Mouse (Mus musculus) CH12.LX (cell line): ENCODE measurements at regions not wholly inside any gene's neighbourhood (a gene's known extent, or its start where the extent isn't known, plus 50 kb on each side); places are given as distances from the start of the nearest gene placed in this dataset.

ENCODE experiments used
- DNase-seq: peaks from one replicate; pipeline ENCODE4 v3.0.0-alpha.2; 2013; ENCODE audit errors: extremely low read depth
- H3K27ac ChIP-seq: 2 replicates; pipeline ENCODE4 v1.5.1; 2012; ENCODE audit warnings: low read depth, mild to moderate bottlenecking, control low read depth, moderate library complexity; ENCODE audit not compliant: insufficient read depth
- H3K27me3 ChIP-seq: replicated peaks from 2 replicates; pipeline ENCODE3; 2012; ENCODE audit warnings: inconsistent platforms
- H3K36me3 ChIP-seq, 2 experiments: replicated peaks in 1 of 2; 2 replicates each; pipeline versions ENCODE3 to v1.6.1; 2012; ENCODE audit warnings: inconsistent platforms in 1 of 2, low read length in 1 of 2, mild to moderate bottlenecking in 1 of 2, mixed read lengths in 1 of 2, moderate library complexity in 1 of 2; ENCODE audit not compliant: control insufficient read depth in 1 of 2, insufficient read depth in 1 of 2
- H3K4me1 ChIP-seq, 2 experiments: 2 replicates each; pipeline ENCODE4 v1.6.1; 2012; ENCODE audit warnings: inconsistent platforms in 1 of 2, moderate library complexity in 1 of 2; ENCODE audit not compliant: insufficient read depth in 2 of 2, control insufficient read depth in 1 of 2
- H3K4me2 ChIP-seq: 2 replicates; pipeline ENCODE4 v1.6.1; 2012; ENCODE audit warnings: low read depth, mild to moderate bottlenecking, control low read depth; ENCODE audit not compliant: poor library complexity, insufficient read depth, severe bottlenecking
- H3K4me3 ChIP-seq, 3 experiments: fragments of 150-350 bp in 1 of 3; sonication (generic) in 1 of 3; replicated peaks in 1 of 3; 2 replicates each; pipeline versions ENCODE3 to v1.5.1; 2011 to 2012; ENCODE audit warnings: low read depth in 2 of 3, low read length in 2 of 3, mild to moderate bottlenecking in 2 of 3, moderate library complexity in 2 of 3, control low read depth in 1 of 3, improper control_type of control experiment in 1 of 3, inconsistent platforms in 1 of 3, mixed read lengths in 1 of 3; ENCODE audit not compliant: poor library complexity in 1 of 3
- H3K79me2 ChIP-seq: replicated peaks from 2 replicates; pipeline ENCODE4 v1.6.1; 2012; ENCODE audit warnings: mild to moderate bottlenecking, moderate library complexity; ENCODE audit not compliant: control insufficient read depth, poor library complexity, insufficient read depth, severe bottlenecking; ENCODE audit errors: extremely low read depth
- H3K9ac ChIP-seq: 2 replicates; pipeline ENCODE4 v1.6.1; 2012; ENCODE audit warnings: low read depth, mild to moderate bottlenecking, control low read depth, moderate library complexity; ENCODE audit not compliant: insufficient read depth
- H3K9me3 ChIP-seq: replicated peaks from 2 replicates; pipeline ENCODE3; 2012; ENCODE audit warnings: low read length, inconsistent platforms, mixed read lengths
- BHLHE40 ChIP-seq: IDR thresholded peaks from 2 replicates; pipeline ENCODE4 v1.6.1; 2011; ENCODE audit warnings: mild to moderate bottlenecking, low read depth, low read length, improper control_type of control experiment
- CHD1 ChIP-seq: IDR thresholded peaks from 2 replicates; pipeline ENCODE4 v1.6.1; 2012; ENCODE audit warnings: low read depth, low read length, improper control_type of control experiment, inconsistent platforms
- CTCF ChIP-seq, 2 experiments: IDR thresholded peaks in 1 of 2; conservative IDR thresholded peaks in 1 of 2; 2 replicates each; pipeline ENCODE4 v1.5.1; 2011 to 2012; ENCODE audit warnings: low read depth in 2 of 2, low read length in 2 of 2, improper control_type of control experiment in 1 of 2, inconsistent platforms in 1 of 2, mild to moderate bottlenecking in 1 of 2, moderate library complexity in 1 of 2
- EP300 ChIP-seq: IDR thresholded peaks from 2 replicates; pipeline ENCODE4 v1.6.1; 2011; ENCODE audit warnings: low read length, improper control_type of control experiment
- ETS1 ChIP-seq: conservative IDR thresholded peaks from 2 replicates; pipeline ENCODE4 v1.6.1; 2012; ENCODE audit warnings: low read depth, mild to moderate bottlenecking, inconsistent platforms, low read length, improper control_type of control experiment, moderate library complexity
- GABPA ChIP-seq: IDR thresholded peaks from 2 replicates; pipeline ENCODE4 v1.6.1; 2012; ENCODE audit warnings: low read depth, low read length, improper control_type of control experiment, inconsistent platforms; ENCODE audit not compliant: insufficient replicate concordance
- HCFC1 ChIP-seq: IDR thresholded peaks from 2 replicates; pipeline ENCODE4 v1.6.1; 2012; ENCODE audit warnings: low read depth, mild to moderate bottlenecking, inconsistent platforms, low read length, improper control_type of control experiment
- KAT2A ChIP-seq: IDR thresholded peaks from 2 replicates; pipeline ENCODE4 v1.6.1; 2012; ENCODE audit warnings: low read length, improper control_type of control experiment, inconsistent platforms; ENCODE audit not compliant: insufficient replicate concordance
- MAFK ChIP-seq: IDR thresholded peaks from 2 replicates; pipeline ENCODE4 v1.6.1; 2011; ENCODE audit warnings: low read length, improper control_type of control experiment; ENCODE audit not compliant: insufficient replicate concordance
- MXI1 ChIP-seq: IDR thresholded peaks from 2 replicates; pipeline ENCODE4 v1.6.1; 2011; ENCODE audit warnings: mild to moderate bottlenecking, low read depth, low read length, improper control_type of control experiment
- NRF1 ChIP-seq: IDR thresholded peaks from 2 replicates; pipeline ENCODE4 v1.6.1; 2014; ENCODE audit warnings: low read depth, mild to moderate bottlenecking, inconsistent platforms, low read length, improper control_type of control experiment, moderate library complexity
- PAX5 ChIP-seq: IDR thresholded peaks from 2 replicates; pipeline ENCODE4 v1.6.1; 2012; ENCODE audit warnings: low read length, inconsistent platforms, mixed read lengths
- POLR2AphosphoS2 ChIP-seq: IDR thresholded peaks from 2 replicates; pipeline ENCODE4 v1.6.1; 2011; ENCODE audit warnings: low read depth, low read length, improper control_type of control experiment
- RAD21 ChIP-seq: IDR thresholded peaks from 2 replicates; pipeline ENCODE4 v1.6.1; 2011; ENCODE audit warnings: low read depth, mild to moderate bottlenecking, low read length, improper control_type of control experiment, moderate library complexity
- RCOR1 ChIP-seq: conservative IDR thresholded peaks from 2 replicates; pipeline ENCODE4 v1.6.1; 2012; ENCODE audit warnings: low read depth, mild to moderate bottlenecking, inconsistent platforms, low read length, improper control_type of control experiment
- SMC3 ChIP-seq: IDR thresholded peaks from 2 replicates; pipeline ENCODE4 v1.6.1; 2011; ENCODE audit warnings: low read depth, low read length, improper control_type of control experiment
- TBP ChIP-seq: conservative IDR thresholded peaks from 2 replicates; pipeline ENCODE4 v1.6.1; 2011; ENCODE audit warnings: low read depth, low read length, improper control_type of control experiment
- UBTF ChIP-seq: IDR thresholded peaks from 2 replicates; pipeline ENCODE4 v1.6.1; 2012; ENCODE audit warnings: low read depth, mild to moderate bottlenecking, inconsistent platforms, low read length, improper control_type of control experiment, moderate library complexity
- USF1 ChIP-seq: IDR thresholded peaks from 2 replicates; pipeline ENCODE4 v1.6.1; 2014; ENCODE audit warnings: low read depth, mild to moderate bottlenecking, inconsistent platforms, low read length, improper control_type of control experiment
- USF2 ChIP-seq: conservative IDR thresholded peaks from 2 replicates; pipeline ENCODE4 v1.6.1; 2011; ENCODE audit warnings: low read depth, low read length, improper control_type of control experiment
- ZMIZ1 ChIP-seq: IDR thresholded peaks from 2 replicates; pipeline ENCODE4 v1.6.1; 2012; ENCODE audit warnings: low read depth, mild to moderate bottlenecking, inconsistent platforms, low read length, improper control_type of control experiment
- ZNF384 ChIP-seq: IDR thresholded peaks from 2 replicates; pipeline ENCODE4 v1.6.1; 2012; ENCODE audit warnings: low read depth, low read length, improper control_type of control experiment, inconsistent platforms
- dilution Hi-C: fragments of 300-500 bp; cut with MboI; formaldehyde crosslinking; loops from 2 replicates; pipeline ENCODE4 v1.14.3; 2020; ENCODE audit warnings: low sequenced_read_pairs; ENCODE audit not compliant: extremely low pct_unique_long_range_greater_than_20kb, extremely low pct_ligation_motif_present
- in situ Hi-C: fragments of 300-500 bp; cut with MboI; formaldehyde crosslinking; loops from 3 replicates; pipeline ENCODE4 v1.14.3; 2019; ENCODE audit warnings: low sequenced_read_pairs, low pct_ligation_motif_present, low pct_unique_long_range_greater_than_20kb, mixed read lengths

- H3K4me1 ChIP-seq: no peaks in the 10 kb centered on the region
- dilution Hi-C loops (no loop called here), in situ Hi-C loops (no loop called here)
- H3K36me3 ChIP-seq: no peaks in the 10 kb centered on the region
- TF ChIP-seq ZMIZ1 (no peak), KAT2A (no peak), USF2 (no peak), UBTF (no peak), RCOR1 (no peak), HCFC1 (no peak), USF1 (no peak), POLR2AphosphoS2 (no peak), BHLHE40 (no peak), CTCF (conservative IDR thresholded peaks at IDR 0.05 in 1 of 2, IDR thresholded peaks at IDR 0.05 in 1 of 2; ENCODE audit: low read depth in 2 of 2, low read length in 2 of 2) (no peak), CHD1 (no peak), PAX5 (no peak), EP300 (no peak)
- no peak overlapping the region for H3K27ac ChIP-seq
- no peak for DNase-seq
- H3K4me2 ChIP-seq: no peak overlapping the region
- no peak overlapping the region for H3K4me3 ChIP-seq
- no peaks in the 10 kb centered on the region for H3K9me3 ChIP-seq
- no peaks in the 10 kb centered on the region for H3K79me2 ChIP-seq
- H3K9ac ChIP-seq: no peak overlapping the region
- H3K27me3 ChIP-seq: no peaks in the 10 kb centered on the region
Measured at GRCm38 (mm10) chr7:40636369-40636768, 261.8 kb upstream of the Vstm2b start.

GRCm38 (mm10) chr7:40654982-40655381 is 243.1 kb upstream of the Vstm2b start:
- no peaks in the 10 kb centered on the region for H3K27me3 ChIP-seq
- no peak overlapping the region for H3K27ac ChIP-seq
- no peak overlapping the region for H3K9ac ChIP-seq
- in situ Hi-C loops: no loop called here
- H3K79me2 ChIP-seq: no peaks in the 10 kb centered on the region
- DNase-seq: no peak
- H3K4me3 ChIP-seq: no peak overlapping the region
- H3K4me2 ChIP-seq: no peak overlapping the region
- TF ChIP-seq UBTF (no peak), ETS1 (no peak), USF1 (no peak), ZNF384 (no peak), ZMIZ1 (no peak), NRF1 (no peak), RAD21 (no peak), MAFK (no peak), TBP (no peak), MXI1 (no peak), SMC3 (no peak), GABPA (no peak)
- no peaks in the 10 kb centered on the region for H3K4me1 ChIP-seq
- H3K9me3 ChIP-seq: no peaks in the 10 kb centered on the region
- dilution Hi-C loops: no loop called here
- H3K36me3 ChIP-seq: no peaks in the 10 kb centered on the region
